Mouse (Mus musculus) lung, adult 2 months (tissue): ENCODE results near the gene Dock4.

Experiments
- CTCF ChIP-seq: fragments of 200-500 bp; IDR thresholded peaks from 2 replicates; pipeline ENCODE4 v1.5.1; 2011; ENCODE audit warnings: mild to moderate bottlenecking, low read length, control low read depth; ENCODE audit not compliant: insufficient read depth
- POLR2A ChIP-seq: fragments of 200-500 bp; IDR thresholded peaks from 2 replicates; pipeline ENCODE4 v1.6.1; 2011; ENCODE audit warnings: low read depth, mild to moderate bottlenecking, control low read depth, low read length, borderline replicate concordance; ENCODE audit errors: extremely low read depth

DNA sequence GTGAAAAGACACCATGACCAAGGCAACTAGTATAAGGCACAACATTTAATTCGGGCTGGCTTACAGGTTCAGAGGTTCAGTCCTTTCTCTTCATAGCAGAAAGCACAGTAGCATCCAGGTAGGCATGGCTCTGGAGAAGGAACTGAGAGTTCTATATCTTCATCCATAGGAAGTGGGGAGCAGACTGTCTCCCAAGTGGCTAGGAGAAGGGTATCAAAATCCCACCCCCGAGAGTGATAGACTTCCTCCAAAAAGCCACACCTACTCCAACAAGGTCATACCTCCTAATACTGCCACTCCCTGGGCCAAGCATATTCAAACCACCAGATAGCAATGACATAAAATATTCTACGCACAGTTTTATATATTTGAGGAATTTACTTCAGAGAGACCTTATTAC is 98.5 kb downstream of the Dock4 start:
- TF ChIP-seq CTCF = no peak
- no peak for TF ChIP-seq POLR2A
